Mouse (Mus musculus): ENCODE results near the gene 4933406M09Rik. TPM values are rescaled to one million over a fixed set of nuclear protein-coding genes. Genes with fewer than 3 reads are reported as not detected.

The 4933406M09Rik gene
- polyA plus RNA-seq (2015; fragmentation: Nextera tagmentation; extraction: Ambion mirVana), result not detected in 2 replicates

GRCm38 (mm10) chr1:134385666-134386065 lies at the start of gene 4933406M09Rik:
Gene 4933406M09Rik (plus strand): TSS chr1:134385940.
- no peaks in the 10 kb centered on the region for H3K9me3 ChIP-seq
- no peaks in the 10 kb centered on the region for H3K36me3 ChIP-seq
- 96% methylated on average over 1 of the region's 1 CpGs for WGBS
- H3K4me2 ChIP-seq (replicated peaks), result no peak within 1 kb of the TSS
- H3K9ac ChIP-seq, result no peak within 1 kb of the TSS
- no peak within 1 kb of the TSS for H3K4me3 ChIP-seq (replicated peaks)
- no peaks in the 10 kb centered on the region for H3K27me3 ChIP-seq (replicated peaks)
- ATAC-seq, result no peak
- H3K4me1 ChIP-seq (replicated peaks), result no peaks in the 10 kb centered on the region
- no peak within 1 kb of the TSS for H3K27ac ChIP-seq

GRCm38 (mm10) chr1:134336958-134337710 lies 48.6 kb upstream of the 4933406M09Rik start:
- Histone ChIP-seq H3K36me3 (no peaks in the 10 kb centered on the region), H3K4me3 (replicated peaks) (no peak overlapping the region), H3K27ac (no peak overlapping the region), H3K4me2 (replicated peaks) (no peak overlapping the region), H3K27me3 (replicated peaks) (no peaks in the 10 kb centered on the region), H3K9me3 (no peaks in the 10 kb centered on the region), H3K4me1 (replicated peaks) (peaks cover 9% of the 10 kb centered on the region), H3K9ac (no peak overlapping the region)
- ATAC-seq, result no peak
- 76% methylated on average over 11 of the region's 11 CpGs for WGBS

- Histone ChIP-seq H3K4me3 (replicated peaks) (no peak overlapping the region), H3K9me3 (no peaks in the 10 kb centered on the region), H3K4me2 (replicated peaks) (no peak overlapping the region), H3K36me3 (no peaks in the 10 kb centered on the region), H3K4me1 (replicated peaks) (peaks cover 6% of the 10 kb centered on the region; the same call in 1 of the 2 replicates), H3K9ac (no peak overlapping the region), H3K27me3 (replicated peaks) (no peaks in the 10 kb centered on the region), H3K27ac (no peak overlapping the region)
- ATAC-seq, result no peak
- WGBS, result 90% methylated on average over 7 of the region's 7 CpGs
These were observed 46.6 kb upstream of the 4933406M09Rik start for GRCm38 (mm10) chr1:134339162-134339561.

- no peak for ATAC-seq
- no peak overlapping the region for H3K4me2 ChIP-seq (replicated peaks)
These were observed 45.8 kb upstream of the 4933406M09Rik start for GRCm38 (mm10) chr1:134339757-134340619.

GRCm38 (mm10) chr1:134341641-134342277 lies 44.0 kb upstream of the 4933406M09Rik start:
- H3K27ac ChIP-seq, result no peak overlapping the region
- ATAC-seq, result no peak
- no peak overlapping the region for H3K4me3 ChIP-seq (replicated peaks)
- no peaks in the 10 kb centered on the region for H3K9me3 ChIP-seq
- WGBS, result 75% methylated on average over 5 of the region's 5 CpGs
- no peak overlapping the region for H3K9ac ChIP-seq
- no peak overlapping the region for H3K4me2 ChIP-seq (replicated peaks)
- no peaks in the 10 kb centered on the region for H3K27me3 ChIP-seq (replicated peaks)
- H3K4me1 ChIP-seq (replicated peaks), result peaks cover 15% of the 10 kb centered on the region; the same call in 1 of the 2 replicates
- 0 out of 2 replicates have a peak, but pooled peaks cover 9% of the 10 kb centered on the region for H3K36me3 ChIP-seq

More at GRCm38 (mm10) chr1:134339757-134340619, 45.8 kb upstream of the 4933406M09Rik start:
- WGBS, result 90% methylated on average over 18 of the region's 18 CpGs
- no peak overlapping the region for H3K27ac ChIP-seq
- H3K4me3 ChIP-seq (replicated peaks), result no peak overlapping the region
- H3K27me3 ChIP-seq (replicated peaks), result no peaks in the 10 kb centered on the region
- no peak overlapping the region for H3K9ac ChIP-seq
- H3K36me3 ChIP-seq, result no peaks in the 10 kb centered on the region
- H3K9me3 ChIP-seq, result no peaks in the 10 kb centered on the region
- peaks cover 14% of the 10 kb centered on the region; the same call in 1 of the 2 replicates for H3K4me1 ChIP-seq (replicated peaks)

GRCm38 (mm10) chr1:134342278-134342664 lies 43.5 kb upstream of the 4933406M09Rik start:
- H3K4me2 ChIP-seq (replicated peaks), result no peak overlapping the region
- no peak for ATAC-seq
- no peaks in the 10 kb centered on the region for H3K27me3 ChIP-seq (replicated peaks)
- H3K9ac ChIP-seq, result no peak overlapping the region
- H3K27ac ChIP-seq, result no peak overlapping the region
- H3K4me3 ChIP-seq (replicated peaks), result no peak overlapping the region
- peaks cover 15% of the 10 kb centered on the region; the same call in 1 of the 2 replicates for H3K4me1 ChIP-seq (replicated peaks)
- WGBS, result 77% methylated on average over 2 of the region's 2 CpGs
- H3K9me3 ChIP-seq, result no peaks in the 10 kb centered on the region
- H3K36me3 ChIP-seq, result 0 out of 2 replicates have a peak, but pooled peaks cover 9% of the 10 kb centered on the region

GRCm38 (mm10) chr1:134342781-134343310 lies 42.9 kb upstream of the 4933406M09Rik start:
- Histone ChIP-seq H3K9me3 (no peaks in the 10 kb centered on the region), H3K9ac (no peak overlapping the region), H3K4me1 (replicated peaks) (peaks cover 15% of the 10 kb centered on the region; the same call in 1 of the 2 replicates), H3K27ac (no peak overlapping the region), H3K27me3 (replicated peaks) (no peaks in the 10 kb centered on the region), H3K4me3 (replicated peaks) (no peak overlapping the region), H3K4me2 (replicated peaks) (no peak overlapping the region), H3K36me3 (peaks cover 11% of the 10 kb centered on the region; the same call in 1 of the 2 replicates)
- no peak for ATAC-seq
- 72% methylated on average over 8 of the region's 8 CpGs for WGBS

- WGBS, result 23% methylated on average over 2 of the region's 2 CpGs
- peaks cover 15% of the 10 kb centered on the region; the same call in 1 of the 2 replicates for H3K4me1 ChIP-seq (replicated peaks)
- peaks cover 13% of the 10 kb centered on the region; the same call in 1 of the 2 replicates for H3K36me3 ChIP-seq
- no peak for ATAC-seq
- peak overlapping the region; percentile 94 for H3K4me2 ChIP-seq (replicated peaks)
- no peak overlapping the region for H3K27ac ChIP-seq
- no peak overlapping the region for H3K9ac ChIP-seq
- H3K4me3 ChIP-seq (replicated peaks), result peak overlapping the region; percentile 52
- H3K27me3 ChIP-seq (replicated peaks), result no peaks in the 10 kb centered on the region
- no peaks in the 10 kb centered on the region for H3K9me3 ChIP-seq
These were observed 42.2 kb upstream of the 4933406M09Rik start for GRCm38 (mm10) chr1:134343567-134343966.

- H3K4me2 ChIP-seq (replicated peaks), result peak overlapping the region; percentile 94
- peaks cover 13% of the 10 kb centered on the region; the same call in 1 of the 2 replicates for H3K36me3 ChIP-seq
- WGBS, result 1% methylated on average over 53 of the region's 54 CpGs
- peak overlapping the region; percentile 53 for H3K9ac ChIP-seq
- H3K4me3 ChIP-seq (replicated peaks), result peak overlapping the region; percentile 52
- H3K4me1 ChIP-seq (replicated peaks), result peaks cover 15% of the 10 kb centered on the region; the same call in 1 of the 2 replicates
- H3K27me3 ChIP-seq (replicated peaks), result no peaks in the 10 kb centered on the region
- ATAC-seq, result peak; percentile 97
- H3K9me3 ChIP-seq, result no peaks in the 10 kb centered on the region
- H3K27ac ChIP-seq, result no peak overlapping the region
These were observed 41.5 kb upstream of the 4933406M09Rik start for GRCm38 (mm10) chr1:134344005-134344950.

- no peak for ATAC-seq
- no peak overlapping the region for H3K9ac ChIP-seq
- H3K4me3 ChIP-seq (replicated peaks), result peak overlapping the region; percentile 52; the same call in 1 of the 2 replicates
- H3K27ac ChIP-seq, result no peak overlapping the region
- no peaks in the 10 kb centered on the region for H3K27me3 ChIP-seq (replicated peaks)
- H3K4me1 ChIP-seq (replicated peaks), result peaks cover 15% of the 10 kb centered on the region; the same call in 1 of the 2 replicates
- H3K9me3 ChIP-seq, result no peaks in the 10 kb centered on the region
- peak overlapping the region; percentile 94 for H3K4me2 ChIP-seq (replicated peaks)
- WGBS, result 77% methylated on average over 4 of the region's 4 CpGs
- peaks cover 13% of the 10 kb centered on the region; the same call in 1 of the 2 replicates for H3K36me3 ChIP-seq
These were observed 40.7 kb upstream of the 4933406M09Rik start for GRCm38 (mm10) chr1:134345075-134345474.

GRCm38 (mm10) chr1:134347791-134348190 lies 37.9 kb upstream of the 4933406M09Rik start:
- H3K27me3 ChIP-seq (replicated peaks), result no peaks in the 10 kb centered on the region
- 86% methylated on average over 9 of the region's 9 CpGs for WGBS

More at GRCm38 (mm10) chr1:134347791-134348190, 37.9 kb upstream of the 4933406M09Rik start:
- peaks cover 15% of the 10 kb centered on the region; the same call in 1 of the 2 replicates for H3K4me1 ChIP-seq (replicated peaks)
- H3K36me3 ChIP-seq, result peaks cover 31% of the 10 kb centered on the region
- H3K27ac ChIP-seq, result no peak overlapping the region
- no peak overlapping the region for H3K4me2 ChIP-seq (replicated peaks)
- no peak for ATAC-seq
- no peak overlapping the region for H3K9ac ChIP-seq
- no peak overlapping the region for H3K4me3 ChIP-seq (replicated peaks)
- no peaks in the 10 kb centered on the region for H3K9me3 ChIP-seq
